Mouse (Mus musculus): ENCODE results near the gene Cdc34b. TPM values are rescaled to one million over a fixed set of nuclear protein-coding genes. Genes with fewer than 3 reads are reported as not detected.

The Cdc34b gene
- polyA plus RNA-seq, 1 experiment from 2014 or later = 0.15 TPM

- Histone ChIP-seq H3K27ac (replicated peaks) (no peak overlapping the region), H3K4me3 (no peak overlapping the region), H3K9me3 (no peaks in the 10 kb centered on the region), H3K4me1 (peaks cover 15% of the 10 kb centered on the region), H3K36me3 (no peaks in the 10 kb centered on the region), H3K27me3 (no peaks in the 10 kb centered on the region), H3K4me2 (replicated peaks) (no peak overlapping the region), H3K9ac (replicated peaks) (no peak overlapping the region)
- 51% methylated on average over 5 of the region's 5 CpGs for WGBS
- ATAC-seq (ENCODE audit: low FRiP score, low read depth) = no peak
These were observed 26.0 kb upstream of the Cdc34b start for GRCm38 (mm10) chr11:94715622-94716021.

GRCm38 (mm10) chr11:94716754-94717153, 24.8 kb upstream of the Cdc34b start:
- Histone ChIP-seq H3K27ac (replicated peaks) (peak overlapping the region; percentile 7; the same call in 1 of the 2 replicates), H3K27me3 (no peaks in the 10 kb centered on the region), H3K4me1 (peaks cover 15% of the 10 kb centered on the region), H3K9ac (replicated peaks) (no peak overlapping the region), H3K36me3 (no peaks in the 10 kb centered on the region), H3K9me3 (no peaks in the 10 kb centered on the region), H3K4me3 (no peak overlapping the region), H3K4me2 (replicated peaks) (peak overlapping the region; percentile 10; the same call in 1 of the 2 replicates)
- peak; percentile 58; the same call in 1 of the 2 replicates for ATAC-seq (ENCODE audit: low FRiP score, low read depth)
- WGBS = 17% methylated on average over 9 of the region's 9 CpGs

DNA sequence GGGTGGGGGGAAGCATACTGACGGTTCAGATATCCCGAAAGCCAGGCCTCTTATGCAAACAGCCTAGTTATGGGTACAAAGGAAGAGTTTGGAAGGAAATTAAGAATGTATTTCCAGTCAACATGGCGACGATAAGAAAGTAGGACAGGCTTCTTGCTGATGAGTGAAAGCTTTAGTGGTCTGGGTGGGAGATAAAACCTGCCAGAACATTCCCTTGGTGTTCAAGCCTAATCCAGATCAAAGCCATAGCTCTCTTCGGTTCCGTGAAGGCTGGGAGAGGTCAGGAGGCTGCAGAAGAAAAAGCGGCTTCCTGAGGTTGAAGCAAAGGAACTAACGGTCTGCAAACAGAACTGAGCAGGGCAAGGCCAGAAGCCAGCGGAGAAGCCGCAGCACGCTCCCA, 24.3 kb upstream of the Cdc34b start:
- no peaks in the 10 kb centered on the region for H3K9me3 ChIP-seq
- H3K4me1 ChIP-seq = peaks cover 15% of the 10 kb centered on the region
- WGBS = 27% methylated on average over 11 of the region's 11 CpGs
- H3K4me3 ChIP-seq = no peak overlapping the region
- no peak for ATAC-seq (ENCODE audit: low FRiP score, low read depth)
- no peaks in the 10 kb centered on the region for H3K27me3 ChIP-seq
- no peak overlapping the region for H3K9ac ChIP-seq (replicated peaks)
- H3K36me3 ChIP-seq = no peaks in the 10 kb centered on the region
- peak overlapping the region; percentile 7; the same call in 1 of the 2 replicates for H3K27ac ChIP-seq (replicated peaks)
- H3K4me2 ChIP-seq (replicated peaks) = peak overlapping the region; percentile 10; the same call in 1 of the 2 replicates

DNA sequence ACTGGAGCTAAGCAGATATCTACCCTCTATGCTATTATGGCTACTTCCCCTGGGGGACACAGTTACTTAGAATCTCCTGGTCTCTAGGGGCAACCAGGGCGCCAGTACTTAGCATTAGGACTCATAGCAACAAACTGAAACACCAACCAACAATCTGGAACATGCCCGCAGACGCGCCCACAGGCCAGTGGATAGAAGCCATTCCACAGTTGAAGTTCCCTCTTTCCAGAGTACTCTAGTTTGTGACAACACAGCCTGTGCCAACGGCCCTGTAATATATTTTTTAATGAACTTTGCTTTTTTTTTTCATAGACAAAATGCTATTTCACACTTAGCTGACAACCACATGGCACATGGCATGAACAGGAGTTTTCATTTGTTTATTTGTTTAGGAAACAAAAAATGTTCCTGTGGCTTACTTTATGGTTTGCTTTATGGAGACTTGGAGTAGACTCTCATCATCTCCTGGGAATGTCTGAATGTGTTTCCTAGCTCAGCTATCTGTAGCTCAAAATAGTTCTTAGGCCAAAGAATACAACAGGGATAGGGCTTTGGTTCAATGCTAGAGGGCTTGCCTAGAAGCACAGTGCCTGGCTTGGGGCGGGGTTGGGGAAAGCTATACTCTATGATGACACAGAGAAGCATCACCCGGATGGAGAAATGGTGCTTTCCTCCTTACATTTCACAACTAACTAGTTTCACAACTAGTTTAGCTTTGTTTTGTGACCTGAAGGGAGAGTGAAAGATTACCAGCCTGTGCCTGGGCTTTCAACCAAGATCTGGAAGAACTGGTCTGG, 23.3 kb upstream of the Cdc34b start:
- no peaks in the 10 kb centered on the region for H3K27me3 ChIP-seq
- 90% methylated on average over 7 of the region's 7 CpGs for WGBS
- H3K4me2 ChIP-seq (replicated peaks) = no peak overlapping the region
- no peak overlapping the region for H3K9ac ChIP-seq (replicated peaks)
- no peak overlapping the region for H3K4me3 ChIP-seq
- no peaks in the 10 kb centered on the region for H3K9me3 ChIP-seq
- H3K4me1 ChIP-seq = peaks cover 15% of the 10 kb centered on the region
- H3K27ac ChIP-seq (replicated peaks) = no peak overlapping the region
- H3K36me3 ChIP-seq = no peaks in the 10 kb centered on the region
- no peak for ATAC-seq (ENCODE audit: low FRiP score, low read depth)

GRCm38 (mm10) chr11:94719216-94719615, 22.4 kb upstream of the Cdc34b start:
- Histone ChIP-seq H3K9ac (replicated peaks) (no peak overlapping the region), H3K36me3 (no peaks in the 10 kb centered on the region), H3K4me3 (no peak overlapping the region), H3K4me1 (peaks cover 12% of the 10 kb centered on the region), H3K9me3 (no peaks in the 10 kb centered on the region), H3K4me2 (replicated peaks) (no peak overlapping the region), H3K27ac (replicated peaks) (no peak overlapping the region), H3K27me3 (no peaks in the 10 kb centered on the region)
- no peak for ATAC-seq (ENCODE audit: low FRiP score, low read depth)
- 72% methylated on average over 2 of the region's 2 CpGs for WGBS

DNA sequence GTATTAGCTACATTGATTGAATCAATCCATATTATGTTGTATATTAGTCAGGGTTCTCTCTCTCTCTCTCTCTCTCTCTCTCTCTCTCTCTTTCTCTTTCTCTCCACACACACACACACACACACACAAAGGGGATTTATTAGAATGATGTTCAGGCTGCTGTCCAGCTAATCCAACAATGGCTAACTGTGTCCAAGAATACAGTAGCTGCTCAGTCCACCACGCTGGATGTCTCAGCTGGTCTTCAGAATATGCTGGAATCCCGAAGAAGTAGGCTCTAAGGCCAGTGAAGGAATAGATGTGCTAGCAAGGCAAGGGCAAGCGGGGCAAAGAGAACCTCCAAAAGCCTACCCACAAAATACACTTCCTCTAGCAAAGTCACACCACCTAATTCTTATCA, 14.3 kb upstream of the Cdc34b start:
- no peaks in the 10 kb centered on the region for H3K27me3 ChIP-seq
- 92% methylated on average over 3 of the region's 3 CpGs for WGBS
- no peak overlapping the region for H3K9ac ChIP-seq (replicated peaks)

GRCm38 (mm10) chr11:94728545-94728944, 13.0 kb upstream of the Cdc34b start:
- WGBS = 88% methylated on average over 3 of the region's 3 CpGs
- Histone ChIP-seq H3K4me2 (replicated peaks) (no peak overlapping the region), H3K9me3 (no peaks in the 10 kb centered on the region), H3K27me3 (no peaks in the 10 kb centered on the region), H3K4me3 (no peak overlapping the region), H3K9ac (replicated peaks) (no peak overlapping the region), H3K4me1 (no peaks in the 10 kb centered on the region), H3K36me3 (no peaks in the 10 kb centered on the region), H3K27ac (replicated peaks) (no peak overlapping the region)
- no peak for ATAC-seq (ENCODE audit: low FRiP score, low read depth)

More for the DNA sequence above, 14.3 kb upstream of the Cdc34b start:
- ATAC-seq (ENCODE audit: low FRiP score, low read depth) = no peak
- no peaks in the 10 kb centered on the region for H3K36me3 ChIP-seq
- no peak overlapping the region for H3K4me3 ChIP-seq
- H3K4me2 ChIP-seq (replicated peaks) = no peak overlapping the region
- no peaks in the 10 kb centered on the region for H3K4me1 ChIP-seq
- H3K9me3 ChIP-seq = no peaks in the 10 kb centered on the region
- no peak overlapping the region for H3K27ac ChIP-seq (replicated peaks)

DNA sequence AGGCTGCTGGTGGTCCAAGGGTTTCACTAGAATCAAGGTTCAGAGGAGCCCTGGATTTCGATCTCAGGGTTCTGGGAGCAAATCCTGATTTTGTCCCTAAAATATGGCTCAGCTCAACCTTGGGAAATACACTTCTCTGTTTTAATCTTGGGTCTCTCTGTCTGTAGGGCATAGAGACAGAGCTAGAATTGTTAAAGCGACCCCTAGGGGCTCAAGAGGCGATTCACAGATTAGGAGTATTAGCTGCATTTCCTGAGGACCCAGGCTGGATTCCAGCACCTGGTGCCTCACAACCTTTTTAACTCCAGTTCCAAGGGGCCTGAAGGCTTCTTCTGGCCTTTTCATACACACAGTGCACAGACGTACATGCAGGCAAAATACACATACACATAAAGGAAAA, 12.0 kb upstream of the Cdc34b start:
- 33% methylated on average over 4 of the region's 4 CpGs for WGBS
- ATAC-seq (ENCODE audit: low FRiP score, low read depth) = no peak

GRCm38 (mm10) chr11:94730261-94730660, 11.3 kb upstream of the Cdc34b start:
- Histone ChIP-seq H3K27me3 (no peaks in the 10 kb centered on the region), H3K4me2 (replicated peaks) (no peak overlapping the region), H3K9me3 (no peaks in the 10 kb centered on the region), H3K9ac (replicated peaks) (no peak overlapping the region), H3K4me3 (no peak overlapping the region), H3K27ac (replicated peaks) (no peak overlapping the region), H3K36me3 (no peaks in the 10 kb centered on the region), H3K4me1 (no peaks in the 10 kb centered on the region)
- 35% methylated on average over 5 of the region's 5 CpGs for WGBS
- ATAC-seq (ENCODE audit: low FRiP score, low read depth) = no peak

More for the DNA sequence above, 12.0 kb upstream of the Cdc34b start:
- Histone ChIP-seq H3K36me3 (no peaks in the 10 kb centered on the region), H3K4me1 (no peaks in the 10 kb centered on the region), H3K4me2 (replicated peaks) (no peak overlapping the region), H3K4me3 (no peak overlapping the region), H3K27me3 (no peaks in the 10 kb centered on the region), H3K27ac (replicated peaks) (no peak overlapping the region), H3K9me3 (no peaks in the 10 kb centered on the region), H3K9ac (replicated peaks) (no peak overlapping the region)

DNA sequence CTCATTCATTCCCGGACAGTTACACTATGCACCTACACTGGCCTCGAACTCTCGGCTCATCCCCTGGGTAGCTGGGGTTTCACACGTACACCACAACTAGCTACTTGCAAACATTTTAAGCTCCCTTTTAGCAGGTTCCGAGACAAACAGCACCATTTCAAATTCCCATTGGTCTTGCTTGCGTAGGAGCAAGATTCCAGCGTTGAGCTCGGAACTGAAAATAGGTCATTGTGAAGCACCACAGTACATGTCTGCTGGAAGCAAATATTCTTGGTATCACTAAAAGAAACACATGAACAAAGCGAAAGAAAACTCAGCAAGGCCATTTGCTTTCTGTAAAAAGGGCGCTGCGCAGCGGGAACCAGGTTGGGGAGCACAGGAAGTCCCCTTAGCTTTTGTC, 10.4 kb upstream of the Cdc34b start:
- Histone ChIP-seq H3K27ac (replicated peaks) (no peak overlapping the region), H3K9ac (replicated peaks) (no peak overlapping the region), H3K4me2 (replicated peaks) (no peak overlapping the region), H3K9me3 (no peaks in the 10 kb centered on the region), H3K27me3 (no peaks in the 10 kb centered on the region), H3K36me3 (no peaks in the 10 kb centered on the region), H3K4me3 (no peak overlapping the region), H3K4me1 (no peaks in the 10 kb centered on the region)
- ATAC-seq (ENCODE audit: low FRiP score, low read depth) = no peak
- 89% methylated on average over 12 of the region's 12 CpGs for WGBS

- no peak overlapping the region for H3K4me3 ChIP-seq
- no peak for ATAC-seq (ENCODE audit: low FRiP score, low read depth)
- no peak overlapping the region for H3K27ac ChIP-seq (replicated peaks)
- 44% methylated on average over 8 of the region's 8 CpGs for WGBS
- H3K27me3 ChIP-seq = no peaks in the 10 kb centered on the region
- no peaks in the 10 kb centered on the region for H3K36me3 ChIP-seq
- no peak overlapping the region for H3K9ac ChIP-seq (replicated peaks)
- H3K4me1 ChIP-seq = no peaks in the 10 kb centered on the region
- no peaks in the 10 kb centered on the region for H3K9me3 ChIP-seq
- no peak overlapping the region for H3K4me2 ChIP-seq (replicated peaks)
These were observed 8.8 kb upstream of the Cdc34b start for GRCm38 (mm10) chr11:94732773-94733172.

DNA sequence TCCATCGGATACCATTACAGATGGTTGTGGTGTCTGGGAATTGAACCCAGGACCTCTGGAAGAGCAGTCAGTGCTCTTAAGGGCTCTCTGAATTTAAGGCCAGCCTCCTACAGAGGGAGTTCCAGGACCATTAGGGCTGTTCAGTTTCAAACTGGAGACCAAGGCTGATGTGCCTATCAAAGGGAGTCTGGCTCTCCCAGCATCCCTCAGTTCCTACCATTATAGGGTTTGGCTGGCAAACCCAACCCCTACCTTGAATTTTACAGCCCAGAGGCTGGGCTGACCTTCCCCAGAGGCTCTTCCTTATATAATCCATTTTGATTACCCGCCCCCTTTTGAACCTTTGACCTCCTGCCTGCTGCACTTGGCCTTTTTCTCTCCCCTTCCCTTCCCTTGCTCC, 5.8 kb upstream of the Cdc34b start:
- 79% methylated on average over 2 of the region's 2 CpGs for WGBS
- Histone ChIP-seq H3K4me1 (no peaks in the 10 kb centered on the region), H3K36me3 (no peaks in the 10 kb centered on the region), H3K9me3 (no peaks in the 10 kb centered on the region), H3K9ac (replicated peaks) (no peak overlapping the region), H3K4me3 (no peak overlapping the region), H3K4me2 (replicated peaks) (no peak overlapping the region), H3K27me3 (no peaks in the 10 kb centered on the region), H3K27ac (replicated peaks) (no peak overlapping the region)
- ATAC-seq (ENCODE audit: low FRiP score, low read depth) = no peak

All from midbrain, embryonic 12.5 days (tissue).